Mouse (Mus musculus) hindbrain, embryonic 15.5 days (tissue): ENCODE data around the gene Fabp3. TPM values are rescaled to one million over a fixed set of nuclear protein-coding genes. Genes with fewer than 3 reads are reported as not detected.

Experiments used
- ATAC-seq: fragments of 200-750 bp; cut with Nextera tagmentation; 2 replicates; pipeline ENCODE4 v1.8.0; 2017; ENCODE audit warnings: low read depth, moderate number of reproducible peaks, moderate TSS enrichment; ENCODE audit not compliant: low FRiP score
- H3K27ac ChIP-seq: fragments of 300-500 bp; sonication (generic); replicated peaks from 2 replicates; pipeline ENCODE4 v1.5.1; 2015; ENCODE audit warnings: mild to moderate bottlenecking, inconsistent platforms
- H3K27me3 ChIP-seq: fragments of 300-500 bp; sonication (generic); 2 replicates; pipeline ENCODE4 v1.6.1; 2015; ENCODE audit warnings: control low read depth, inconsistent platforms
- H3K36me3 ChIP-seq: fragments of 300-500 bp; sonication (generic); 2 replicates; pipeline ENCODE4 v1.6.1; 2015; ENCODE audit warnings: control low read depth, inconsistent platforms
- H3K4me1 ChIP-seq: fragments of 300-500 bp; sonication (generic); replicated peaks from 2 replicates; pipeline ENCODE4 v1.6.1; 2015; ENCODE audit warnings: control low read depth, inconsistent platforms
- H3K4me2 ChIP-seq: fragments of 300-500 bp; sonication (generic); 2 replicates; pipeline ENCODE4 v1.6.1; 2015; ENCODE audit warnings: moderate library complexity, mild to moderate bottlenecking, inconsistent platforms
- H3K4me3 ChIP-seq: fragments of 300-500 bp; sonication (generic); 2 replicates; pipeline ENCODE4 v1.5.1; 2015; ENCODE audit warnings: mild to moderate bottlenecking, inconsistent platforms
- H3K9ac ChIP-seq: fragments of 300-500 bp; sonication (generic); 2 replicates; pipeline ENCODE4 v1.6.1; 2015; ENCODE audit warnings: inconsistent platforms
- H3K9me3 ChIP-seq: fragments of 300-500 bp; sonication (generic); 2 replicates; pipeline ENCODE4 v1.6.1; 2016; ENCODE audit warnings: control low read depth, inconsistent platforms
- WGBS: fragments of 180-500 bp; shearing (Covaris S2); methylation state at CpG from one replicate; pipeline ENCODE4 v1.1.7; 2015; 5-methylcytosine and 5-hydroxymethylcytosine counted together
- polyA plus RNA-seq: library from polyadenylated mRNA; unstranded; fragments of >200 nt; fragmentation: Nextera tagmentation; extraction: Ambion mirVana; gene quantifications from 2 replicates; pipeline ENCODE4 v1.2.1, GENCODE M21; 2015

Fabp3 gene
- polyA plus RNA-seq, 1 experiment from 2014 or later = 265 TPM

- Histone ChIP-seq H3K27me3 (no peaks in the 10 kb centered on the region), H3K9ac (no peak overlapping the region), H3K4me3 (no peak overlapping the region), H3K36me3 (peaks cover 27% of the 10 kb centered on the region), H3K9me3 (no peaks in the 10 kb centered on the region), H3K27ac (no peak overlapping the region), H3K4me2 (no peak overlapping the region), H3K4me1 (no peaks in the 10 kb centered on the region)
- WGBS = 81% methylated on average over 10 of the region's 10 CpGs
- ATAC-seq = no peak
Measured at GRCm38 (mm10) chr4:130316691-130317090, 8.3 kb downstream of the Fabp3 start.

DNA sequence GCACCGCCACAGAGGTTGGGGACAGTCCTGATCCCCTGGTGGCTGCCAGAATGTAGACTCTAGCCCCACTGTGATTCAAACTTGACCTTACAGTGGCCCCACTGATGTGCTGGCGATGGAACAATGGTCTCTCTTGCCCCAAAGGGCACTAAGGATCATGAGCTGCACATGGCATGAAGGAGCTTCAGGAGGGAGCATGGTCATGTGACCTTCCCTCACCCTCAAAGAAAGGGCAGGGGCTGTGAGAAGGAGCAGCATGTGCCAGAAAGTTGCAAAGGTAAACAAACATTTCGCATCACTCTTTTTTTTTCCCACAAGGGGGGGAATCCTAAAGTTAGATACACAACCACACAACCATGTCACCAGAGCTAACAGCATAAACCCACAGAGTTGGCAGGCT lies 9.7 kb downstream of the Fabp3 start:
- no peaks in the 10 kb centered on the region for H3K27me3 ChIP-seq
- no peaks in the 10 kb centered on the region for H3K9me3 ChIP-seq
- 59% methylated on average over 3 of the region's 3 CpGs for WGBS
- no peak overlapping the region for H3K9ac ChIP-seq
- no peak for ATAC-seq
- H3K36me3 ChIP-seq = peaks cover 37% of the 10 kb centered on the region
- no peak overlapping the region for H3K4me3 ChIP-seq
- H3K27ac ChIP-seq = no peak overlapping the region
- no peak overlapping the region for H3K4me2 ChIP-seq
- no peaks in the 10 kb centered on the region for H3K4me1 ChIP-seq

- 86% methylated on average over 7 of the region's 7 CpGs for WGBS
- H3K9ac ChIP-seq = no peak overlapping the region
Measured at GRCm38 (mm10) chr4:130319564-130319963, 11.2 kb downstream of the Fabp3 start.

DNA sequence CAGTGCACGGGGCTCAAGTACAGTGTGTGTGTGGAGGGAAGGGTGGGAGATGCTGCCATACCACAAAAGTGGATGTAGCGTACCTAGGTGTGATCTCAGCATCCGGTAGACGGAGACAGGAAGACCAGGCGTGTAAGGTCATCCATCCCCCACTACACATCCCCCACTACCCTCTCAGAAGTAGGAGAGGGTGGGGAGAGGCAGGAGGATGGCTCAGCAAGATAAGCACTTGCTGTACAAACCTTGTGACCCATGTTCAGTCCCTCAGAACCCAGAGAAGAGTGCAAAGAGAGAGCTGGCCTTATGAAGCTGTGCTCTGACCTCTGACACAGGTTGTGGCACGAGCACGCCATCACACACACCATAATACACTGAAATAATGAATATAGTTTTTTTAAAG lies 13.2 kb downstream of the Fabp3 start:
- Histone ChIP-seq H3K27me3 (no peaks in the 10 kb centered on the region), H3K4me2 (no peak overlapping the region), H3K27ac (no peak overlapping the region), H3K36me3 (peaks cover 48% of the 10 kb centered on the region), H3K9me3 (no peaks in the 10 kb centered on the region), H3K9ac (no peak overlapping the region), H3K4me3 (no peak overlapping the region), H3K4me1 (no peaks in the 10 kb centered on the region)
- 96% methylated on average over 7 of the region's 7 CpGs for WGBS
- no peak for ATAC-seq

More at GRCm38 (mm10) chr4:130319564-130319963, 11.2 kb downstream of the Fabp3 start:
- H3K4me1 ChIP-seq = no peaks in the 10 kb centered on the region
- no peaks in the 10 kb centered on the region for H3K27me3 ChIP-seq
- peaks cover 42% of the 10 kb centered on the region for H3K36me3 ChIP-seq
- H3K27ac ChIP-seq = no peak overlapping the region
- no peak overlapping the region for H3K4me3 ChIP-seq
- no peak overlapping the region for H3K4me2 ChIP-seq
- no peaks in the 10 kb centered on the region for H3K9me3 ChIP-seq
- ATAC-seq = no peak

GRCm38 (mm10) chr4:130322567-130322966 lies 14.2 kb downstream of the Fabp3 start:
- WGBS = 86% methylated on average over 7 of the region's 7 CpGs

DNA sequence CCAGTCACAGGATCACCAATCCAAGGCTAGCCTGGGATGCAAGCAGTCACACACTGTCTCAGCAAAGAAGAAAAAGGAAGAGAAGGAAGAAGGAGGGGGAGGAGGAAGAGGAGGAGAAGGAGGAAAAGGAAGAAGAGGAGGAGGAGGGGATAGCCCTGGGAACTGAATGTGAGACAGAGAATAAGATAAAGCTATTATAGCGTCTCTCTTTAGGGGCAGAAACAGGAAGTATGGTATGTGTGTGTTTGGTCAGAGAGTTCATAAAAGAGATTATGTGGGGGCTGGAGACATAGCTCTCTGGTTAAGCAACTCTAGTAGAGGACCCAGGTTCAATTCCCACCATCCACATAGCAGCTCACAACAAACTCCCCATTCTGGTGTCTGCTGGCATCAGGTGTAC lies 14.8 kb downstream of the Fabp3 start:
- Histone ChIP-seq H3K4me2 (no peak overlapping the region), H3K9ac (no peak overlapping the region), H3K4me1 (no peaks in the 10 kb centered on the region), H3K27me3 (no peaks in the 10 kb centered on the region), H3K27ac (no peak overlapping the region), H3K4me3 (no peak overlapping the region), H3K36me3 (peaks cover 54% of the 10 kb centered on the region), H3K9me3 (no peaks in the 10 kb centered on the region)
- WGBS = 90% methylated on average over 1 of the region's 1 CpGs
- ATAC-seq = no peak

More at GRCm38 (mm10) chr4:130322567-130322966, 14.2 kb downstream of the Fabp3 start:
- Histone ChIP-seq H3K4me1 (no peaks in the 10 kb centered on the region), H3K27me3 (no peaks in the 10 kb centered on the region), H3K4me2 (no peak overlapping the region), H3K36me3 (peaks cover 54% of the 10 kb centered on the region), H3K27ac (no peak overlapping the region), H3K9me3 (no peaks in the 10 kb centered on the region), H3K4me3 (no peak overlapping the region), H3K9ac (no peak overlapping the region)
- ATAC-seq = no peak

DNA sequence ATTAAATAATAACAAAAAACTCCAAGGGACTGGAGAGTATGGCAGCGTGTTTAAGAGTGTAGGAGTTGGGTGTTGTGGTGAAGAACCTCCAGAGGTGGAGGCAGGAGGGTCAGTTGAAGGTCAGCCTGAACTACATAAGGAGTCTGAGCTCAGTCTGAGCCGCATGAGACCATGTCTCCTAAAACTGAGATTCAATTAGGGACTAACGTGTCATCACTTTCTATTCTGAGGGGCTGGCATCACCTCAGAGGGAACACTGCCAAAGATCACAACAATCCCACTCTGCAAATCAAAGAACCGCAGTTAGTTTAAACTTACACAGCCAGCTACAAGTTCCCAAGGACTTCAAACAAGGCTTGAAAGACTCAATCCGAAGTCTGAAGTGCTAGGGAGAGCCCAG lies 15.2 kb downstream of the Fabp3 start:
- H3K4me3 ChIP-seq = no peak overlapping the region
- no peak overlapping the region for H3K27ac ChIP-seq
- no peak for ATAC-seq
- H3K9me3 ChIP-seq = no peaks in the 10 kb centered on the region
- H3K4me2 ChIP-seq = no peak overlapping the region
- no peaks in the 10 kb centered on the region for H3K27me3 ChIP-seq
- no peak overlapping the region for H3K9ac ChIP-seq
- 75% methylated on average over 5 of the region's 5 CpGs for WGBS
- no peaks in the 10 kb centered on the region for H3K4me1 ChIP-seq
- H3K36me3 ChIP-seq = peaks cover 53% of the 10 kb centered on the region

GRCm38 (mm10) chr4:130325446-130325845 lies 17.1 kb downstream of the Fabp3 start:
- peaks cover 58% of the 10 kb centered on the region for H3K36me3 ChIP-seq
- no peaks in the 10 kb centered on the region for H3K27me3 ChIP-seq

DNA sequence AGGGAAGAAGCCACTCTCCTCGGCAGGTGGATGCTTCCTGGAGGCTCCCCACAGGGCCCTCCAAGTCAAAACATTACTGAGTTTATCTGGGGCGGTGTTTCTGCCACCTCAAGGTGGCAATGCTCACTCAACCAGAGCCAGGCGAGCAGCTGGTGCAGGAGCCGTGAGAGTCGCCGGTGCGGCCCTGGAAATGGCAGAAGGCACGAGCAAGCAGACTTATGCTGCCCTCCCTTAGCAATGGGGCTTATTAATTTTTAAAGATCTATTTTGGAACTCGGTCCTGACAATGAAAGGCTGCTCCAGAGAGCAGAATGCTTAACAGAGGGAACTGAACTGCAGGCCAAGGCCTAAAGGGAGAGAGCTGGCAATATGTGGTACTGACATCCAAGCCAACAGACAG lies 19.0 kb downstream of the Fabp3 start:
- Histone ChIP-seq H3K4me3 (no peak overlapping the region), H3K9me3 (no peaks in the 10 kb centered on the region), H3K4me1 (no peaks in the 10 kb centered on the region), H3K27ac (no peak overlapping the region), H3K36me3 (peaks cover 57% of the 10 kb centered on the region), H3K27me3 (no peaks in the 10 kb centered on the region), H3K4me2 (no peak overlapping the region), H3K9ac (no peak overlapping the region)
- 78% methylated on average over 9 of the region's 9 CpGs for WGBS
- ATAC-seq = no peak

More at GRCm38 (mm10) chr4:130325446-130325845, 17.1 kb downstream of the Fabp3 start:
- Histone ChIP-seq H3K4me2 (no peak overlapping the region), H3K4me1 (no peaks in the 10 kb centered on the region), H3K9ac (no peak overlapping the region), H3K4me3 (no peak overlapping the region), H3K27ac (no peak overlapping the region), H3K9me3 (no peaks in the 10 kb centered on the region)
- WGBS = 95% methylated on average over 2 of the region's 2 CpGs
- ATAC-seq = no peak

DNA sequence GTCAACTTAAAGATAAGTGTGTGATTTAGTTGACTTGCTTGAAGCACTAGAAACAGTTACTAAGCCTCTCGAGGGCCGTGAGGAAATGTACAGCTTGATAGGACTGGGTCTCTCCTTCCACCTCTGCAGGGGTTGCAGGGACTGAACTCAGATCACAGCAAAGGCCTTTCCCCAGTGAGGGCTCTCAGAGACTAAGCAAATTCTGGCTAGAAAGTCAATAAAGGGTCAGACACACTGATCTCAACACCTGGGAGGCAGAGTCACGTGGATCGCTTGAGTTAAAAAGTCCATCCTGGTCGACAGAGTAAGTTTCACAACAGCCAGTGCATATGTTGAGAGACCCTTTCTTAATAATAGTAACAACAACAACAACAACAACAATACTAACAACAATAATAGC lies 27.5 kb downstream of the Fabp3 start:
- no peak for ATAC-seq
- Histone ChIP-seq H3K27me3 (no peaks in the 10 kb centered on the region), H3K9me3 (no peaks in the 10 kb centered on the region), H3K9ac (no peak overlapping the region), H3K36me3 (peaks cover 46% of the 10 kb centered on the region), H3K4me2 (no peak overlapping the region), H3K27ac (no peak overlapping the region), H3K4me1 (no peaks in the 10 kb centered on the region), H3K4me3 (no peak overlapping the region)
- WGBS = 91% methylated on average over 5 of the region's 5 CpGs

DNA sequence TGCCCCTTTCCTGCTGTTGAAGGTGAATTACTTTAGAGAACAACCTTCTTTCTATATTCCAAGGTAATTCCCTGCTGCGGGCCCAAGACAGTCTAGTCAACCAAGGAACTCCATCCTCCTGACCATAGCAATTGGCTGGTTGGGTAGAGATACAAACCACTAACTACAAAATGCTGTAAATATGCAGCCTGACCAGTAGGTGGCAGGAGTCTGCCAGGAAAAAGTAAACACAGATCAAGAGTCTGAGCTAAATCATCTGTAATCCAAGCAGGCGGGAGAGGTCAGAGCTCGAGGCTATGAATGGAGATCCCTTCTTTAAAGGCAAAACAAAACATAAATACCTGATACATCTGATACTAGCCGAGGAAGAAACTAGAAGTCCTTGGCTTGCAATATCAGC lies 33.3 kb downstream of the Fabp3 start:
- Histone ChIP-seq H3K4me3 (no peak overlapping the region), H3K9ac (no peak overlapping the region), H3K4me2 (no peak overlapping the region), H3K27ac (no peak overlapping the region), H3K4me1 (no peaks in the 10 kb centered on the region), H3K9me3 (no peaks in the 10 kb centered on the region), H3K36me3 (peaks cover 25% of the 10 kb centered on the region), H3K27me3 (no peaks in the 10 kb centered on the region)
- no peak for ATAC-seq
- WGBS = 33% methylated on average over 4 of the region's 4 CpGs

DNA sequence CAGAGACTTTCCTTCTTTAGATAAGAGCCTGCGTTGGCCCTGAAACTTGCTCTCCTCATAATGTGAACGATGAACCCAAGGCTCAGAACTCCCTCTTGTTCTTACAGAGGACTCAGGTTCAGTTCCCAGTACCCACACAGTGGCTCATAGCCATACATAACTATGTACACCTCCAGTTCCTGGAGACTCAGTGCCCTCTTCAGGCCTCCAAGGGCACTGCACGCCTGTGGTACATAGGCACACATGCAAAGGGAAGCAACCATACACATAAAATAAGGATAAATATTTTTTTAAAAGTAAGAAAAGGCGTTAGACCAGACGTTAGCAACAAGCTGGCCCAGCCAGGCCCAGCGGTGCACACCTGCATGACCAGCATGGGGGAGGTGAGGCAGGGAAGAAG lies 41.3 kb downstream of the Fabp3 start:
- H3K27me3 ChIP-seq = no peaks in the 10 kb centered on the region
- WGBS = 95% methylated on average over 6 of the region's 6 CpGs
- no peak overlapping the region for H3K9ac ChIP-seq
- peaks cover 29% of the 10 kb centered on the region for H3K36me3 ChIP-seq
- no peak for ATAC-seq
- no peaks in the 10 kb centered on the region for H3K9me3 ChIP-seq
- H3K27ac ChIP-seq = no peak overlapping the region
- H3K4me3 ChIP-seq = no peak overlapping the region
- no peaks in the 10 kb centered on the region for H3K4me1 ChIP-seq
- no peak overlapping the region for H3K4me2 ChIP-seq

DNA sequence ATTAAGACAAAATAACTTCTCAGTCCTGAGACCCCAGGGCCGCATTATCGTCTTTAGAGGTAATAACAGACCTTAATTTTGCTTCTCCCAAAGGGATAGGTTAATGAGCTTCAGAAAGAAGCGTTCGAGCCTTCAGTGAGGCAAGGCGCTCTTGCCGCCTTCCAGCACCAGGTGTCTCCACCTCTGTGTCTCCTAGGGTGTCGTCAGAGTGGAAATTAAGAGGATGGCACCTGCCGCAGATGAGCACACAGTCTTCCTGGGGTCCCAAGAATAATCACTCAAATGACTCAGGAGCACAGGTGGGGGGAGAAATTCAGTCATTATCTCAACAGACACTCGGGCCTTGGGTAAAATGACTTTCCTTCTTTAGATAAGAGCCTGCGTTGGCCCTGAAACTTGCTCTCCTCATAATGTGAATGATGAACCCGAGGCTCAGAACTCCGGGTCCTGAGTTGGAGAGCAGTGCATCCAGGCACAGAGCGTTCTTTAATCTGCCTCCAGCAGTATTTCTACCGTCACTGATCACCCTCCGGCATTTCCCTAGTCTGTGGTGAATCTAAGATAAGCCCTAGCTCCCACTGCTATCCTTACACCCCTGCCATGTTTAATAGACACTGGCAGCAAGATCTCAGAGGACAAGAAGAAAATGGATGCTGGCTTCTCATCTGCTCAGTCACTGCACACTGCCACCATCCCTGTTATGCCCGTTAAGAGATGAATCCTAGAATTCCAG lies 42.5 kb downstream of the Fabp3 start:
- 76% methylated on average over 16 of the region's 16 CpGs for WGBS
- Histone ChIP-seq H3K4me3 (no peak overlapping the region), H3K9me3 (no peaks in the 10 kb centered on the region), H3K9ac (no peak overlapping the region), H3K36me3 (peaks cover 29% of the 10 kb centered on the region), H3K27me3 (no peaks in the 10 kb centered on the region), H3K27ac (no peak overlapping the region), H3K4me2 (no peak overlapping the region), H3K4me1 (no peaks in the 10 kb centered on the region)
- peak; percentile 65; the same call in 1 of the 2 replicates for ATAC-seq
